Mouse (Mus musculus) testis, adult 2 months (tissue): Measurements from ENCODE around the gene Prpf8. TPM values are rescaled to one million over a fixed set of nuclear protein-coding genes. Genes with fewer than 3 reads are reported as not detected.

Experiments used
- H3K27ac ChIP-seq: fragments of 200-500 bp; 2 replicates; pipeline ENCODE4 v1.5.1; 2012; ENCODE audit warnings: low read depth, low read length; ENCODE audit not compliant: control insufficient read depth, insufficient read depth
- H3K27me3 ChIP-seq: fragments of 200-500 bp; 2 replicates; pipeline ENCODE4 v1.6.1; 2012; ENCODE audit warnings: mild to moderate bottlenecking, low read length, moderate library complexity; ENCODE audit not compliant: control insufficient read depth, insufficient read depth
- H3K36me3 ChIP-seq: fragments of 200-500 bp; 2 replicates; pipeline ENCODE4 v1.6.1; 2012; ENCODE audit warnings: mild to moderate bottlenecking, low read length; ENCODE audit not compliant: control insufficient read depth, insufficient read depth
- H3K4me1 ChIP-seq: fragments of 200-500 bp; 2 replicates; pipeline ENCODE4 v1.6.1; 2012; ENCODE audit warnings: low read length; ENCODE audit not compliant: control insufficient read depth, insufficient read depth
- H3K4me3 ChIP-seq: fragments of 200-500 bp; 2 replicates; pipeline ENCODE4 v1.5.1; 2012; ENCODE audit warnings: low read depth, mild to moderate bottlenecking, low read length, moderate library complexity, mixed read lengths; ENCODE audit not compliant: control insufficient read depth
- CTCF ChIP-seq: fragments of 200-500 bp; IDR thresholded peaks from 2 replicates; pipeline ENCODE4 v1.5.1; 2012; ENCODE audit warnings: low read depth, mild to moderate bottlenecking, inconsistent platforms, low read length, moderate library complexity; ENCODE audit not compliant: control insufficient read depth, insufficient read depth, insufficient replicate concordance
- POLR2A ChIP-seq: fragments of 200-500 bp; IDR thresholded peaks from 2 replicates; pipeline ENCODE4 v1.6.1; 2012; ENCODE audit warnings: low read depth, mild to moderate bottlenecking, inconsistent platforms, low read length, moderate library complexity; ENCODE audit not compliant: control insufficient read depth
- polyA plus RNA-seq: library from polyadenylated mRNA; depleted of rRNA; stranded (reverse); fragments of >200 nt; gene quantifications from 2 replicates; pipeline ENCODE4 v1.2.3, GENCODE M21; 2012

Gene Prpf8
- polyA plus RNA-seq, 1 experiment = 48.8 TPM

DNA sequence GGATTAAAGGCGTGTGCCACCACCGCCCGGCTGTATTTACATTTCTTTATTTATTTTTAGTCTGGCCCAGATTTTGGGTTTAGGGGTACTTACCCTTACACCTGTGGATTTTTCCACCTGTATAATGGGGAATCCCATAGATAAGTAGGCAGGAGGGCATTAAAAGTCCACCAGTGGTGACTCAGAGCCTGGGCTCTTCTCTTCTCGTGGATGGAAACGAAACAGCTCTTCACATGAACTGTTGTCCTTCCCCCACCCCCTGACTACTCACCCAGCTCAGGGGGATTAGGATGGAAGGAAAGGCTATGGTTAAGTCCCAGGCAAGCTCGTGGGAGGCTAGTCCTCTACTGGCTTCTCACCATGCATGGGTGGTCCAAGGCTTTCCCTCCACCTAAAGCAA is 22.2 kb upstream of the Prpf8 start:
- TF ChIP-seq CTCF (no peak), POLR2A (no peak)
- no peaks in the 10 kb centered on the region for H3K36me3 ChIP-seq
- no peak overlapping the region for H3K27ac ChIP-seq
- H3K27me3 ChIP-seq = no peaks in the 10 kb centered on the region
- no peak overlapping the region for H3K4me3 ChIP-seq
- H3K4me1 ChIP-seq = peaks cover 44% of the 10 kb centered on the region

DNA sequence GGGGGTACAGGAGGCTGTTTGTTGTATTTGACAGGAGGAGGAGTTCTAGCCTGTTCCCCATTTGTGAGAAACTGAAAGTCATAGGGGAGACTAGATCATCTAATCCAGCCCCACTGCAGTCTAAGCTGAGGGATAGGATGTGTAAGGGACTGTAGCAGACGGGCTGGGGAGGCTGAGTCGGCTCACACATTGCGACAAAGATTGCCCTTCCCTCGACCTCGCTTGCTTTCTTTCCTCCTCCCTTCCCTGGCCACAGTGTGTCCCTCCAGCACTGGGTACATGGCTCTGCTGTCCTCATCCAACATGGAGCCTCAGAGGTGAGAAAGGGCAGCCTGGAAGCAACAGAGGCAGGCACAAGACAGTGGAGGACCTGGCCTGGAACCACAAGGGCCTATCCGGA is 21.6 kb upstream of the Prpf8 start:
- no peak overlapping the region for H3K27ac ChIP-seq
- TF ChIP-seq POLR2A = no peak
- no peak for TF ChIP-seq CTCF
- H3K27me3 ChIP-seq = no peaks in the 10 kb centered on the region
- H3K4me3 ChIP-seq = no peak overlapping the region
- peaks cover 38% of the 10 kb centered on the region for H3K4me1 ChIP-seq
- H3K36me3 ChIP-seq = no peaks in the 10 kb centered on the region

DNA sequence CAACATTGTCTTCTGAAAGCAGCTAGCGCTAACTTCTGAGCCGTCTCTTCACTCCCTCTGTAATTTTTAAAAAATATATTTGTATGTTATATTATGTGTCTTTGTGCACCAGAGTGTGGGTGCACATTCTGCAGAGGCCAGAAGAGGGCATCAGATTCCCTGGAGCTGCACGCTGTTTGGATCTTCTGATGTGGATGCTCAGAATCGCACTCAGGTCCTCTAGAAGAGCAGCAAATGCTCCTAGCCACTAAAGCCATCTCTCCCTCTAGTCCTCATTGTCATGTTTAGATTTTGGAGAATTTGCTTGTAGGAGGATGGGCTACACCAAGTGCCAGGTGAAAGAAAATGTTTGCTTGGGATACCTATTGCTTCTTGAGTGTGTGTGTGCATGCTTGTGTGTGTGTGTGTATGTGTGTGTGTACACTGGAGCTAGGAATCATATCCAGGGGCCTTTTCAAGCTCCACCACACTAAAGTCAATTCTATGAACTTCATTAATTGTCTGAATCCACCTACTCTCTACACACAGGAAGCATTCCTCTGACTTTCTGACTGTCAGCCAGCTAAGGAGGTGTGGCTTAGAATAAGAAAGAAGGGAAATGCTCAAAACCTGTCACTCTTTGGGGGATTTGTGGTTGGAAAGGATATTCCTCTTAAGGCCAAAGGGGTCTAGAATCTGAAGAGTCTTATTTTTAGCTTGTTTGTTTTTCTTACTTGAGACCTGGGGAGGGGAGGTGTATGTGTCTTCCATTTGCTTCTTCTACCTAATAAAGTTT is 19.7 kb upstream of the Prpf8 start:
- Histone ChIP-seq H3K36me3 (no peaks in the 10 kb centered on the region), H3K4me1 (peaks cover 31% of the 10 kb centered on the region), H3K27ac (no peak overlapping the region), H3K27me3 (no peaks in the 10 kb centered on the region), H3K4me3 (no peak overlapping the region)
- TF ChIP-seq CTCF (no peak), POLR2A (no peak)

GRCm38 (mm10) chr11:75467512-75468215 is 19.0 kb upstream of the Prpf8 start:
- TF ChIP-seq POLR2A (no peak), CTCF (no peak)
- H3K27ac ChIP-seq = no peak overlapping the region

DNA sequence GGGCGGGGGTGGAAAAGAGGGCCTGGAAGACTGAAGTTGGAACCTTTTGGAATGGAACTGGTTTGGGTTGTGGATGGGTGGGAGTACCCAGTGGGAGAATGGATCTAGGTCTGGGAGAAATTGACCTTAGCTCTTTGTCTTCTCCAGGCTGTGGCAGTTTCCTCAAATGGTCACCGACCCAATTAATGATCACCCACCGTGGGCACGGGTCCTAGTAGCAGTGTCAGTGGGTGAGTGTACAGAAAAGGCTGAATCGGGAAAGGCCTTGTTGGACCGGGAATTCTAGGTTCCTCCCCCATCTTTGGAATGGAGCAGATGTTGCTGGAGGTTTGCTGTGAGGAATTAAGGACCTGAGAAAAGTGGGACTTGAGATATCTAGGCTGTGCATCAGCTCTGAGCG is 18.2 kb upstream of the Prpf8 start:
- no peak for TF ChIP-seq CTCF
- no peak for TF ChIP-seq POLR2A
- Histone ChIP-seq H3K4me3 (peak overlapping the region; percentile 61), H3K27ac (no peak overlapping the region), H3K36me3 (no peaks in the 10 kb centered on the region), H3K4me1 (peaks cover 19% of the 10 kb centered on the region), H3K27me3 (no peaks in the 10 kb centered on the region)

More at GRCm38 (mm10) chr11:75467512-75468215, 19.0 kb upstream of the Prpf8 start:
- H3K27me3 ChIP-seq = no peaks in the 10 kb centered on the region
- no peaks in the 10 kb centered on the region for H3K36me3 ChIP-seq
- H3K4me1 ChIP-seq = peaks cover 24% of the 10 kb centered on the region
- H3K4me3 ChIP-seq = peak overlapping the region; percentile 61

DNA sequence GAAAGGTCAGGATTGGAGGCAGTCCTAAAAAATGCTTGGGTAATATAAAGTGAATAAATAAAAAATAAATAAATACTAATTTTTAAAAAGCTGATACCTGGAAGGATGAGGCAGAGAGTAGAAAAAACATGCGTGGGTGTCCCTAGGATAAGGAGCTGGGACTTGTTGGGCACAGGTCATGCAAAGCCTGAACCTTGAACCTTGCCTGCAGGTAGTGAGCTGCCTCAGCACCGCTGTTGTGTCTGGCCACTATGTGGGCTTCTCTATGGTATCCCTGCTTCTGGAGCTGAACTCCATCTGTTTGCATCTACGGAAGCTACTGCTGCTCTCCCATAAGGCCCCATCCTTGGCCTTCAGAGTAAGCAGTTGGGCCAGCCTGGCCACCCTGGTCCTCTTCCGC is 17.4 kb upstream of the Prpf8 start:
- H3K4me1 ChIP-seq = peaks cover 16% of the 10 kb centered on the region
- H3K36me3 ChIP-seq = no peaks in the 10 kb centered on the region
- H3K4me3 ChIP-seq = no peak overlapping the region
- no peaks in the 10 kb centered on the region for H3K27me3 ChIP-seq
- TF ChIP-seq CTCF = no peak
- no peak for TF ChIP-seq POLR2A
- H3K27ac ChIP-seq = no peak overlapping the region

DNA sequence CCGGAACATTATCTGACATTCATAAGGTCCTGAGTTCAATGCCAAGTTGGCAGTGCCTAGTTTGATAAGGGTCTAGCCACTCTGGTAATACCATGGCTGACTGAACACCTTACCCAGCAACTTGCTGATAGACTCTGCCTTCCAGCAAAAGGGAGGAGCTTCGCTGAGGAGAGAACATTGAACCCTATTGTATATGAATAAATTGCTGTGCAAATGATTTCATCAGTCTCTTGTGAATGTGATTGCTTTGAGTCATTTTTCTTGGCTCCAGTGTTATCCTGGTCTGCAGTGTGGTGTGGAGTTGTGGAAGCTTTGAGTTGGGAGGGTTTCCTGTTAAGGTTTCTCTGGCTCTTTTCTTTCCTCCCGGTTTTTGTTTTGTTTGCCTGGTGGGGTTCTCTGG is 15.9 kb upstream of the Prpf8 start:
- H3K4me1 ChIP-seq = peaks cover 13% of the 10 kb centered on the region
- H3K4me3 ChIP-seq = no peak overlapping the region
- no peak for TF ChIP-seq CTCF
- TF ChIP-seq POLR2A = no peak
- no peak overlapping the region for H3K27ac ChIP-seq
- no peaks in the 10 kb centered on the region for H3K27me3 ChIP-seq
- H3K36me3 ChIP-seq = no peaks in the 10 kb centered on the region
